Mouse (Mus musculus): ENCODE data around the gene Klhl5.

DNA sequence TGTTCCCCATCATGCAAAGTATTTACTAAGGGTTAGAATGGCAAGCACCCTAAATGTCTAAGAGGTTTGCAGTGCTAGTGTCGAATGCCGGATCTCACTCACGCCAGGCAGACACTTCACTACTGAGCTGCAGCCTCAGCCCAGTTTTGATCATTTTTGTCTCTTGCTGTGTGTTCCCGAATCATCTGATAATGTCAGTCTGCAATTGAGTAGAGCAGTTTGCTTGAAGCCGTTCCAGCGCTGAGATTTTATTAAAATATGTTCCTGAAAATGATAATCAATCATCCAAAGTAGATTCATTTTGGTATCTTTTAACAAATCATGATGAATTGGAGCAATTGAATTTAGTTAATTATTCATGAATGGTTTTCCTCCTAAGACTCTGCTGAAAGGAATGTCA, 39.4 kb downstream of the Klhl5 start:
- TF ChIP-seq TCF12 (IDR thresholded peaks at IDR 0.05; ENCODE audit: insufficient read depth, poor library complexity, severe bottlenecking) (no peak), E2F4 (IDR thresholded peaks at IDR 0.05; ENCODE audit: insufficient read depth) (no peak), MAX (IDR thresholded peaks at IDR 0.05; ENCODE audit: low read depth) (no peak), POLR2A (IDR thresholded peaks at IDR 0.05; ENCODE audit: insufficient read length, low read depth) (no peak), POLR2AphosphoS2 (IDR thresholded peaks at IDR 0.05; ENCODE audit: insufficient read length, low read depth) (no peak), CEBPB (IDR thresholded peaks at IDR 0.05; ENCODE audit: insufficient read depth, poor library complexity, severe bottlenecking) (no peak), USF1 (IDR thresholded peaks at IDR 0.05; ENCODE audit: low read depth) (no peak)
